16 mouse cellular contexts compared by ENCODE assay signal in genomic region chr11:71557412-71557811, GRCm38 (mm10).
A peak's percentile ranks its signal among the peaks of the same experiment; 100 is the strongest.
DNase-seq lines count a peak whose midpoint lies in the region; ATAC-seq and TF ChIP-seq lines count a peak whose summit lies in the region.
"Had no signal": no experiment of that assay in that cellular context is flagged by ENCODE, and none has a peak within 500 bp of the region (broad histone marks: within the 10 kb centered on the region; RNA-seq: fewer than 3 reads in every experiment).

No protein-coding gene starts in this region.

- ATAC-seq in intestine, postnatal 0 days = no peak
- ATAC-seq in intestine, embryonic 16.5 days = no peak
- ATAC-seq: forebrain, embryonic 14.5 days; intestine, embryonic 15.5 days had no signal

- no peak for DNase-seq in testis, postnatal 10 days (ENCODE audit: low spot score)
- DNase-seq in NIH3T3 (ENCODE audit: low read depth) = peak; percentile 6
- peak; percentile 9 for DNase-seq in testis, postnatal 14 days (ENCODE audit: low spot score)
- no peak for DNase-seq in urinary bladder, postnatal 4 days (ENCODE audit: low spot score in 2 of 2)
- DNase-seq: gastrocnemius, postnatal 14 days; heart, postnatal 10 days; lung, postnatal 10 days; midbrain, embryonic 14.5 days had no signal

- no peak for TF ChIP-seq POLR2A in testis, adult 2 months (IDR thresholded peaks at IDR 0.05; ENCODE audit: control insufficient read depth, low read depth, low read length)

- no peaks in the 10 kb centered on the region for H3K9me3 ChIP-seq in intestine, postnatal 0 days (ENCODE audit: control insufficient read depth)
- no peaks in the 10 kb centered on the region for H3K9me3 ChIP-seq in intestine, embryonic 16.5 days (ENCODE audit: control insufficient read depth, low read length)
- H3K9me3 ChIP-seq: embryonic facial prominence, embryonic 13.5 days; intestine, embryonic 15.5 days; limb, embryonic 13.5 days had no signal

- H3K9ac ChIP-seq in intestine, postnatal 0 days (ENCODE audit: low read depth, low read length) = no peak overlapping the region
- no peak overlapping the region for H3K9ac ChIP-seq in intestine, embryonic 16.5 days (ENCODE audit: low read depth, low read length)
- H3K9ac ChIP-seq: embryonic facial prominence, embryonic 13.5 days; intestine, embryonic 15.5 days; limb, embryonic 13.5 days; neural tube, embryonic 13.5 days had no signal

- H3K27ac ChIP-seq in intestine, postnatal 0 days (ENCODE audit: low read depth, low read length) = no peak overlapping the region
- no peak overlapping the region for H3K27ac ChIP-seq in intestine, embryonic 16.5 days (ENCODE audit: low read length)
- no peak overlapping the region for H3K27ac ChIP-seq in testis, adult 2 months (ENCODE audit: control insufficient read depth, insufficient read depth, low read depth, low read length)
- H3K27ac ChIP-seq: embryonic facial prominence, embryonic 13.5 days; intestine, embryonic 15.5 days; limb, embryonic 13.5 days; neural tube, embryonic 13.5 days had no signal

- no peaks in the 10 kb centered on the region for H3K4me1 ChIP-seq in intestine, postnatal 0 days (replicated peaks; ENCODE audit: control insufficient read depth, insufficient read depth, low read length)
- no peaks in the 10 kb centered on the region for H3K4me1 ChIP-seq in intestine, embryonic 16.5 days (ENCODE audit: control insufficient read depth, insufficient read depth, low read length)
- no peaks in the 10 kb centered on the region for H3K4me1 ChIP-seq in testis, adult 2 months (ENCODE audit: control insufficient read depth, insufficient read depth, low read length)
- H3K4me1 ChIP-seq: embryonic facial prominence, embryonic 13.5 days; intestine, embryonic 15.5 days; limb, embryonic 13.5 days; neural tube, embryonic 13.5 days had no signal

- no peaks in the 10 kb centered on the region for H3K36me3 ChIP-seq in intestine, postnatal 0 days (ENCODE audit: control insufficient read depth, insufficient read depth)
- no peaks in the 10 kb centered on the region for H3K36me3 ChIP-seq in intestine, embryonic 16.5 days (ENCODE audit: control insufficient read depth, insufficient read depth, low read length)
- H3K36me3 ChIP-seq in testis, adult 2 months (ENCODE audit: control insufficient read depth, insufficient read depth, low read length) = no peaks in the 10 kb centered on the region
- H3K36me3 ChIP-seq: embryonic facial prominence, embryonic 13.5 days; intestine, embryonic 15.5 days; limb, embryonic 13.5 days; neural tube, embryonic 13.5 days had no signal

- TF ChIP-seq CTCF in intestine, postnatal 0 days (IDR thresholded peaks at IDR 0.05; ENCODE audit: low read depth) = peak; percentile 24
- peak; percentile 49; the same call in 1 of the 2 replicates for TF ChIP-seq CTCF in testis, adult 2 months (IDR thresholded peaks at IDR 0.05; ENCODE audit: control insufficient read depth, insufficient read depth, insufficient replicate concordance, low read depth, low read length)

- no peak overlapping the region for H3K4me3 ChIP-seq in intestine, postnatal 0 days (ENCODE audit: low read depth, low read length)
- no peak overlapping the region for H3K4me3 ChIP-seq in intestine, embryonic 16.5 days (ENCODE audit: low read length)
- H3K4me3 ChIP-seq in testis, adult 2 months (ENCODE audit: control insufficient read depth, low read depth, low read length) = no peak overlapping the region
- H3K4me3 ChIP-seq: embryonic facial prominence, embryonic 13.5 days; intestine, embryonic 15.5 days; limb, embryonic 13.5 days; neural tube, embryonic 13.5 days had no signal

- no peak overlapping the region for H3K4me2 ChIP-seq in intestine, postnatal 0 days (replicated peaks; ENCODE audit: low read depth)
- no peak overlapping the region for H3K4me2 ChIP-seq in intestine, embryonic 16.5 days (ENCODE audit: low read depth, low read length)
- H3K4me2 ChIP-seq: embryonic facial prominence, embryonic 13.5 days; intestine, embryonic 15.5 days; limb, embryonic 13.5 days; neural tube, embryonic 13.5 days had no signal

- WGBS in intestine, postnatal 0 days = 91% methylated on average over 3 of the region's 3 CpGs
- WGBS in intestine, embryonic 16.5 days = 85% methylated on average over 3 of the region's 3 CpGs

- H3K27me3 ChIP-seq in intestine, postnatal 0 days (replicated peaks; ENCODE audit: control insufficient read depth, insufficient read depth, low read length) = no peaks in the 10 kb centered on the region
- H3K27me3 ChIP-seq in intestine, embryonic 16.5 days (replicated peaks; ENCODE audit: control insufficient read depth, insufficient read depth, low read length) = no peaks in the 10 kb centered on the region
- no peaks in the 10 kb centered on the region for H3K27me3 ChIP-seq in testis, adult 2 months (ENCODE audit: control insufficient read depth, insufficient read depth, low read length)
- H3K27me3 ChIP-seq: embryonic facial prominence, embryonic 13.5 days; intestine, embryonic 15.5 days; limb, embryonic 13.5 days; neural tube, embryonic 13.5 days had no signal

Comparison
In these comparisons a context has a peak if more than half of its experiments do, and no peak if none do; other contexts are left out.
1. DNase-seq: peak in NIH3T3 (single experiment) and testis, postnatal 14 days (single experiment); none in testis, postnatal 10 days (single experiment) and urinary bladder, postnatal 4 days (0 of 2).